Mouse (Mus musculus) heart, embryonic 11.5 days (tissue): ENCODE data around the gene Zfp598. TPM values are rescaled to one million over a fixed set of nuclear protein-coding genes. Genes with fewer than 3 reads are reported as not detected.
"Not testable (repeated sequence)": the region's sequence is repeated elsewhere in the genome, so short reads cannot be mapped to it uniquely, and the experiment has no call there.

ENCODE experiments used
- ATAC-seq: fragments of 200-750 bp; cut with Nextera tagmentation; replicated peaks from 2 replicates; pipeline ENCODE4 v1.8.0; 2017; ENCODE audit warnings: moderate library complexity; ENCODE audit not compliant: insufficient number of reproducible peaks, low FRiP score, low TSS enrichment
- H3K27ac ChIP-seq: fragments of 300-500 bp; sonication (generic); 2 replicates; pipeline ENCODE4 v1.5.1; 2014; ENCODE audit warnings: mild to moderate bottlenecking, low read depth, low read length
- H3K27me3 ChIP-seq: fragments of 300-500 bp; sonication (generic); 2 replicates; pipeline ENCODE4 v1.6.1; 2014; ENCODE audit warnings: mild to moderate bottlenecking, low read length, mixed read lengths; ENCODE audit not compliant: control insufficient read depth, insufficient read depth
- H3K36me3 ChIP-seq: fragments of 300-500 bp; sonication (generic); 2 replicates; pipeline ENCODE4 v1.6.1; 2014; ENCODE audit warnings: mild to moderate bottlenecking, low read length, moderate library complexity, mixed read lengths; ENCODE audit not compliant: control insufficient read depth, insufficient read depth
- H3K4me1 ChIP-seq: fragments of 300-500 bp; sonication (generic); 2 replicates; pipeline ENCODE4 v1.6.1; 2014; ENCODE audit warnings: low read length; ENCODE audit not compliant: control insufficient read depth, insufficient read depth
- H3K4me2 ChIP-seq: fragments of 300-500 bp; sonication (generic); 2 replicates; pipeline ENCODE4 v1.6.1; 2014; ENCODE audit warnings: mild to moderate bottlenecking, moderate library complexity
- H3K4me3 ChIP-seq: fragments of 300-500 bp; sonication (generic); 2 replicates; pipeline ENCODE4 v1.5.1; 2014; ENCODE audit warnings: low read depth, low read length
- H3K9ac ChIP-seq: fragments of 300-500 bp; sonication (generic); 2 replicates; pipeline ENCODE4 v1.6.1; 2014; ENCODE audit warnings: mild to moderate bottlenecking, low read depth, low read length, moderate library complexity
- H3K9me3 ChIP-seq: fragments of 300-500 bp; sonication (generic); replicated peaks from 2 replicates; pipeline ENCODE4 v1.6.1; 2016; ENCODE audit warnings: low read length; ENCODE audit not compliant: control insufficient read depth
- WGBS: fragments of 180-500 bp; shearing (Covaris S2); extraction: QIAGEN DNeasy Blood & Tissue Kit; methylation state at CpG from one replicate; pipeline ENCODE4 v1.1.7; 2014; ENCODE audit not compliant: insufficient replicate concordance; 5-methylcytosine and 5-hydroxymethylcytosine counted together
- polyA plus RNA-seq: library from polyadenylated mRNA; unstranded; fragments of >200 nt; fragmentation: Nextera tagmentation; extraction: Ambion mirVana; gene quantifications from 2 replicates; pipeline ENCODE4 v1.2.1, GENCODE M21; 2014

Zfp598 gene
- polyA plus RNA-seq, 1 experiment from 2014 or later: 19.7 TPM

DNA sequence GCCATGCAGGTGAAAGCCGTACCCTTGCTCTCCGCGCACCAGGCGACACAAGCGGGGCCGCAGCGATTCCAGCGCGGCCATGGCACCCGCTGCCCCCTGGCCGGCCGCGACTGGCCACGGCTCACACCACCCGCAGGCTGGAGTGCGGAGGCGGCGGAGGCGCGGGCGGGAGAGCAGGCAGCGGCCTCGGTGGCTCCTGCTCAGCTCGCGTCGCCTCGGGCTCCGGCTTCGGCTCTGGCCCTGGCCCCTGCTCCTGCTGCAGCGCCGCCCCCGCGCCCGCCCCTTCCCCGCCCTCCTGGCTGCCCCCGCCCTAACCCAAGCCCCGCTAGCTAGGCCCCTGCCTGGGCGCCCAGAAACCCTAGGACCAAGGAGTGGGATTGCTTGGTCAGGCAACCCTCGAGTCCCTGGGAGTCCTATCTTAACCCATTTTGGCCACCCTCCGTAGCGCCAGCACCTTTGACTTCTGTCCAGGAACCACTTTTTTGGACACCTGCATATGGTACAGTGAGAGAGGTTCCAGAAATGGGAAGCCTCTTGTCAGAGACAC is 19.3 kb upstream of the Zfp598 start, which contains the start of gene Slc9a3r2:
Gene Slc9a3r2, minus strand, starts transcription at position 258 of the 547 bp plus-strand sequence.
- no peaks in the 10 kb centered on the region for H3K36me3 ChIP-seq
- peak; percentile 78 for ATAC-seq
- peak within 1 kb of the TSS; percentile 98 for H3K4me2 ChIP-seq
- H3K4me1 ChIP-seq: peaks cover 28% of the 10 kb centered on the region
- peak within 1 kb of the TSS; percentile 76 for H3K4me3 ChIP-seq
- no peaks in the 10 kb centered on the region for H3K9me3 ChIP-seq
- peaks cover 32% of the 10 kb centered on the region for H3K27me3 ChIP-seq
- 2% methylated on average over 34 of the region's 41 CpGs for WGBS
- peak within 1 kb of the TSS; percentile 29; the same call in 1 of the 2 replicates for H3K27ac ChIP-seq
- peak within 1 kb of the TSS; percentile 80 for H3K9ac ChIP-seq

DNA sequence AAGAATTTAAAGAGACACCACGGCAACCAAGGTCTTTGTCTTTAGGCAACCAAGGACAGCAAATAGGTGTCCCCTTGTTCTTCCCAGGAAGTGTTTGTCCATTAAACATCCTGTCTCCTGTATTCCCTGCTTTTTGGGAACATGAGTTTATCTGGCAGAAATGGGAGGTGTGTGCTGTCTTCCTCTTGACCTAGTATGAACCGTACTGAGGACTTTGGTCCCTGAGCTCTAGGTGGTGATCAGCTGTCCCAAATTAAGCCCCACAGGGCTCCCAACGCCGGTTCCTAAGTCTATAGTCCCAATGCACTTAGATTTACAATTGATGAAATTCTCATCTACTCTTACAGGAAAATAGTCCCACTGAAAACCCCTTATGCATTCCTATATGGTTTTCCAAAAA is 18.7 kb upstream of the Zfp598 start:
- Histone ChIP-seq H3K9ac (no peak overlapping the region), H3K27ac (no peak overlapping the region), H3K9me3 (no peaks in the 10 kb centered on the region), H3K4me2 (peak overlapping the region; percentile 98; the same call in 1 of the 2 replicates), H3K4me1 (peaks cover 22% of the 10 kb centered on the region), H3K36me3 (no peaks in the 10 kb centered on the region), H3K4me3 (no peak overlapping the region), H3K27me3 (peaks cover 32% of the 10 kb centered on the region)
- 74% methylated on average over 4 of the region's 4 CpGs for WGBS
- no peak for ATAC-seq

DNA sequence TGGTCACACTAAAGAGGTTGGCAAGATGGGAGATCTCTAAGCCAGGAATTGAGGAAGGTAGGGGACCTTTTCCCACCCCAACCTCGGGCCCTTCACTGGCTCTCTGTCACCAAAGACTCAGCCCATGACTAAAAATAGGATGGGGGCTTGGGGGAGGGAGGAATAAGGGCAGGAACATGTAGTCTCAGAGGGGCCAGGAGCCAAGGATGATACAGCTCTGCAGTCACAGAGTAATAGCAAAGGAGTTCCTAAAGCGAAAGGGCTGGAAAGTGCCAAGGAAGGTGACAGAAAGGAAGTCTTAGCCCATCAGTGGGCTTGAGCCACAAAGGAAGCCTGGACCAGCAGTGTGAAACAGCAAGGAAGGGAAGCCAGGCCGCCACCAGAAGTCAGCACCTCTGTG is 17.7 kb upstream of the Zfp598 start:
- no peak overlapping the region for H3K4me3 ChIP-seq
- no peak overlapping the region for H3K9ac ChIP-seq
- 55% methylated on average over 3 of the region's 3 CpGs for WGBS
- H3K36me3 ChIP-seq: no peaks in the 10 kb centered on the region
- ATAC-seq: no peak
- no peak overlapping the region for H3K27ac ChIP-seq
- no peaks in the 10 kb centered on the region for H3K9me3 ChIP-seq
- H3K27me3 ChIP-seq: peaks cover 40% of the 10 kb centered on the region
- H3K4me2 ChIP-seq: no peak overlapping the region
- H3K4me1 ChIP-seq: peaks cover 18% of the 10 kb centered on the region

- peaks cover 17% of the 10 kb centered on the region for H3K4me1 ChIP-seq
- H3K27ac ChIP-seq: no peak overlapping the region
- H3K4me2 ChIP-seq: peak overlapping the region; percentile 68
- no peak for ATAC-seq
- no peaks in the 10 kb centered on the region for H3K36me3 ChIP-seq
- H3K9ac ChIP-seq: peak overlapping the region; percentile 43; the same call in 1 of the 2 replicates
- H3K9me3 ChIP-seq: no peaks in the 10 kb centered on the region
- peaks cover 46% of the 10 kb centered on the region for H3K27me3 ChIP-seq
- 3% methylated on average over 19 of the region's 19 CpGs for WGBS
- peak overlapping the region; percentile 32 for H3K4me3 ChIP-seq
Measured at GRCm38 (mm10) chr17:24653967-24654710, 15.3 kb upstream of the Zfp598 start.

- Histone ChIP-seq H3K9me3 (no peaks in the 10 kb centered on the region), H3K4me3 (no peak overlapping the region), H3K4me1 (peaks cover 12% of the 10 kb centered on the region), H3K9ac (no peak overlapping the region), H3K36me3 (no peaks in the 10 kb centered on the region), H3K27me3 (peaks cover 54% of the 10 kb centered on the region), H3K27ac (no peak overlapping the region), H3K4me2 (no peak overlapping the region)
- WGBS: 72% methylated on average over 4 of the region's 4 CpGs
- ATAC-seq: no peak
Measured at GRCm38 (mm10) chr17:24654969-24655368, 14.5 kb upstream of the Zfp598 start.

DNA sequence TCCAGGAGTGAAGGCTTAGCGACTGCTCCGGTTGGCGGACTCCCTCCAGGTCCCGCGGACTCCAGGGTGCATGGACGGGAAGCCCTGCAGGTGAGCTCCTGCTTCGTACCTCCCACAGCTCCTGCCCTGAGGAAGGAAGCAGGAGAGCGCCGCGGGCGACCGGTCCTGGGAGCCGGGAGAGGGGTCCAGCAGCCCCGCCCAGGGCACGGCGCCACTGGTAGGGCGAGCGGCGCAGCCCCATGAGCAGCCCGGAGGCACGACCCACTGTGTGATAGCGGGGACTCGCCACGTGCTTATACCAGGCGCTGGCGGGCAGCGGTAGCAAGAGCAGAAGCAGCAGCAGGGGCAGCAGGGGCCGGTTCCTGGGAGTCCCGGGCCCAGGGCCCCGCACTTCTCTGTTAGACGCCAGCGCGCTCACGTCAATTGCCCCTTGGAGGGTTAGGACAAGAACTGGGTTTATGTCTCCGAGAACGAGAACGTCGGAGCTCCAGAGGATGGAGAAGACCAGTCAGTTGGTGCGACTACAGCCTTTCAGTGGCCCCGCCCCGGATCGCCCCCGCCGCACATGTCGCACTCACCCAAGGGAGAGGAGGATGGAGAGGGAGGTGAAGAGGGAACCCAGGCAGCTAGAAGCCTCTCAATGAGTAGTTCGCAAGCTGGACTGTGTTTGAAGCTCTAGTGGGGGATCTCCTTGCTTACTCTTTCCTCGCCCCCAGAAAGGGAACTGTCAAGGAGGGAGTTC is 11.3 kb upstream of the Zfp598 start, which contains the start of gene Npw:
Gene Npw, minus strand, starts transcription at position 441 of the 742 bp plus-strand sequence.
- WGBS: 2% methylated on average over 47 of the region's 47 CpGs
- Histone ChIP-seq H3K4me3 (peak within 1 kb of the TSS; percentile 50), H3K9me3 (no peaks in the 10 kb centered on the region), H3K9ac (peak within 1 kb of the TSS; percentile 60), H3K4me2 (peak within 1 kb of the TSS; percentile 88), H3K36me3 (no peaks in the 10 kb centered on the region), H3K4me1 (peaks cover 9% of the 10 kb centered on the region), H3K27me3 (peaks cover 43% of the 10 kb centered on the region), H3K27ac (no peak within 1 kb of the TSS)
- no peak for ATAC-seq

GRCm38 (mm10) chr17:24667011-24667410 is 2.5 kb upstream of the Zfp598 start:
- not testable (repeated sequence) for H3K9me3 ChIP-seq, H3K9ac ChIP-seq, H3K4me3 ChIP-seq, H3K27me3 ChIP-seq, H3K4me2 ChIP-seq, H3K36me3 ChIP-seq, H3K27ac ChIP-seq, ATAC-seq
- WGBS: 62% methylated on average over 7 of the region's 7 CpGs
- peaks cover 19% of the 10 kb centered on the region for H3K4me1 ChIP-seq

DNA sequence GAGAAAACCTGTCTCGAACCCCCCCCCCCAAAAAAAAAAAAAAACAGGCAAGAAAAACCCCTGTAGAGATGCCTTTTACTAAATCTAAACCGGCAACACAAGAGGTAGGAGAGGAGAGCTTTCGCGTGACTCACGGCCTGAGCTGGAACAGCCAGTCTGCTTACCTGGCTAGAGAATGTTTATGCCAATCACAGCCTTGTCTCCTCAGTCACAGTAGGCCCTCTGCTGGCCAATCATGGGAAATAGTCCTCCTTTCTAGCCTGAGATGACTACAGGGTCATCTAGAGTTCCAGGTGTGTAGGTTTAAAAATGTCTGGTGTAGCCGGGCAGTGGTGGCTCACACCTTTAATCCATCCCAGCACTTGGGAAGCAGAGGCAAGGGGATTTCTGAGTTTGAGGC is 2.1 kb upstream of the Zfp598 start:
- peaks cover 23% of the 10 kb centered on the region for H3K4me1 ChIP-seq
- H3K9ac ChIP-seq: no peak overlapping the region
- H3K27ac ChIP-seq: no peak overlapping the region
- no peak for ATAC-seq
- H3K4me3 ChIP-seq: no peak overlapping the region
- H3K27me3 ChIP-seq: no peaks in the 10 kb centered on the region; the same call in 1 of the 2 replicates
- no peaks in the 10 kb centered on the region for H3K36me3 ChIP-seq
- H3K9me3 ChIP-seq: no peaks in the 10 kb centered on the region
- no peak overlapping the region for H3K4me2 ChIP-seq
- 30% methylated on average over 6 of the region's 6 CpGs for WGBS
